Mouse (Mus musculus): ENCODE results near the gene Sp2.

- TF ChIP-seq GATA1 (IDR thresholded peaks at IDR 0.05; ENCODE audit: low read length) (no peak), TAL1 (IDR thresholded peaks at IDR 0.05; ENCODE audit: low read length) (no peak)
Measured at GRCm38 (mm10) chr11:96935872-96936650, 46.7 kb downstream of the Sp2 start.

Data from erythroblast, embryonic 14.5 days (primary cell).